Mouse (Mus musculus): ENCODE data around the gene Kif27. TPM values are rescaled to one million over a fixed set of nuclear protein-coding genes. Genes with fewer than 3 reads are reported as not detected.
A peak's percentile ranks its signal among the peaks of the same experiment; 100 is the strongest.

The Kif27 gene
- polyA plus RNA-seq, 1 experiment from 2014 or later = 1.3 TPM

DNA sequence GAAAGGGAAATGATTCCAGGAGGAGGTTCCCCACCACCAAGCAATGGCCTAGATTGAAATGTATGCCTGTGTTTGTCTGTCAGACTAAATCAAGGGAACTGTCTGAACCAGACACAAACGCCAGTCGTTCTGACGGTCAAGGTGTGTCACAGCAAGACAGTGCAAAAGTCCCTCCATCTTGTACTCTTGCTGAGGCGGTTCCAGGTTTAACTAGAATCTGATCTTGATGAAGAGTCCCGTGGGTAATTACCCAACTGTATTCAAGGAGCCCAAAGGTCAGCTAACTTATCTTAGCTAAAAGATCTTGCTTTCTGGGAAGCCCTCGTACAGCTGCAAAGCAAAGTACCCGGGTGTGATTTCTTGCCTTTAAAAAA is 26.6 kb upstream of the Kif27 start:
- Histone ChIP-seq H3K27ac (ENCODE audit: low read length) (no peak overlapping the region), H3K4me3 (ENCODE audit: low read depth, low read length) (peak overlapping the region; percentile 69; the same call in 1 of the 2 replicates), H3K4me1 (ENCODE audit: insufficient read depth, low read depth, low read length) (0 out of 2 replicates have a peak, but pooled peaks cover 4% of the 10 kb centered on the region), H3K36me3 (ENCODE audit: insufficient read depth, low read length) (peaks cover 20% of the 10 kb centered on the region), H3K9ac (replicated peaks; ENCODE audit: low read depth) (no peak overlapping the region), H3K4me2 (replicated peaks; ENCODE audit: low read depth, low read length) (peak overlapping the region; percentile 93), H3K9me3 (ENCODE audit: low read length) (no peaks in the 10 kb centered on the region), H3K27me3 (replicated peaks; ENCODE audit: insufficient read depth, low read length) (no peaks in the 10 kb centered on the region)
- ATAC-seq (no peak), DNase-seq (ENCODE audit: low spot score) (no peak)
- 83% methylated on average over 7 of the region's 7 CpGs for whole genome bisulfite sequencing
- no peak for TF ChIP-seq EP300 (IDR thresholded peaks at IDR 0.05)

DNA sequence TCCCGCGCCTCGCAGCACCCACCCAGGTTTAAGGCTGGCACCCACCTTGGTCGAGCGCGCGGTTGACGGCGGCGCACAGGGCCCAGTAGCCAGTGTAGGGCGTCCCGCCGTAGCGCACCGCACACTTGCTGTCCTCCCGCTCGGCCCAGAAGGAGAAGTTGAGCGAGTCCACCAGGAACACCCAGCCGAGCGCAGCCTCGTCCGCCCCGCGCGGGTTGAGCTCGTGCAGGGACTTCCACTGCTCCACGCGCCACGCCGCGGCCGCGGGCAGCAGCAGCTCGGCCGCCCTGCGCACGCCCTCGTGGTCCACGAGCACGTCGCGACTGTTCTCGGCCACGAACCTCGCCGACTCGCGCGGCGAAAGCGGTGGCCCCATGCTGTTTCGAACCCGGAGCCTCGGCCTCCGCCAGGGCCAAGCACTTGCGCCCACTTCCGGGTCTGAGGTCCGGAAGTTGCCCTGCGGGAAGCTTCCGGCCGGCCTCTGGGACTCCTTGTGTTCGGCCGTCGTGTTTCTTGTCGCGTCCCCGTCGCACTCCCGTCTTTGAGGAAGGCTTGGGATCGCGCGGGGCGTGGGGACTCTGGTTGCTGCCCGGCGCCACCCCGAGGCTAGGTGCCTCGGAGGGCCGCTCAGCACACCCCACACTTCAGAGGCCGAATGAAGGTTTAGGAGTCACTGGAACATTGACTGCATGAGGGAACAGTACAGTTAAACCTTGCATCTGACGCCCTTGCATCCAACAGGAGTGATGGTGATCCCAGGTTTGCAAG is 26.0 kb upstream of the Kif27 start, which contains the start of gene 2210016F16Rik:
TSS of gene 2210016F16Rik (minus strand) at position 447 of the 768 bp plus-strand sequence.
- peak; percentile 75 for DNase-seq (ENCODE audit: low spot score)
- peak within 1 kb of the TSS; percentile 93 for H3K4me2 ChIP-seq (replicated peaks; ENCODE audit: low read depth, low read length)
- no peaks in the 10 kb centered on the region for H3K9me3 ChIP-seq (ENCODE audit: low read length)
- WGBS = 1% methylated on average over 79 of the region's 80 CpGs
- no peaks in the 10 kb centered on the region for H3K27me3 ChIP-seq (replicated peaks; ENCODE audit: insufficient read depth, low read length)
- H3K4me3 ChIP-seq (ENCODE audit: low read depth, low read length) = peak within 1 kb of the TSS; percentile 69
- no peak; the same call in none of the 2 replicates for TF ChIP-seq CTCF (IDR thresholded peaks at IDR 0.05)
- TF ChIP-seq EP300 (IDR thresholded peaks at IDR 0.05) = no peak
- H3K9ac ChIP-seq (replicated peaks; ENCODE audit: low read depth) = peak within 1 kb of the TSS; percentile 67
- 0 out of 2 replicates have a peak, but pooled peaks cover 4% of the 10 kb centered on the region for H3K4me1 ChIP-seq (ENCODE audit: insufficient read depth, low read depth, low read length)
- peak; percentile 76 for ATAC-seq
- peaks cover 20% of the 10 kb centered on the region for H3K36me3 ChIP-seq (ENCODE audit: insufficient read depth, low read length)
- H3K27ac ChIP-seq (ENCODE audit: low read length) = peak within 1 kb of the TSS; percentile 43

DNA sequence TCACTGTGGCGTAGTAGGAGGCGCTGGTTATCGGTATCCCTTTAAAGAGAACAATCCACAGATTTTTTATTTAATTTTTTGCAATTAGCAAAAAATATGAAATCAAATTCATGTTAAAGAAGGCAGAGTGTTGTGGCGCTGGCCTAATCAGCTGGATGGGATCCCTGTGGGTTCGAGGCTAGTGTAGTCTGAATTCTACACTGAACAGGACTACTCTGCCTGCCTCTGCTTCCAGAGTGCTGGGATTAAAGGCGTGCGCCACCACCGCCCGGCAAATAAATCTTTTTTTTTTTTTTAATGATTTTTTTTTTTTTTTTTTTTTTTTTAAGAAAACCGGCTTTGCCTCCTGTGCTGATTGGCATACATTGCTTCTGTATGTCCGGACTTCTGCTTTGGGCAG is 25.4 kb upstream of the Kif27 start:
- ATAC-seq = peak; percentile 0; the same call in 1 of the 2 replicates

DNA sequence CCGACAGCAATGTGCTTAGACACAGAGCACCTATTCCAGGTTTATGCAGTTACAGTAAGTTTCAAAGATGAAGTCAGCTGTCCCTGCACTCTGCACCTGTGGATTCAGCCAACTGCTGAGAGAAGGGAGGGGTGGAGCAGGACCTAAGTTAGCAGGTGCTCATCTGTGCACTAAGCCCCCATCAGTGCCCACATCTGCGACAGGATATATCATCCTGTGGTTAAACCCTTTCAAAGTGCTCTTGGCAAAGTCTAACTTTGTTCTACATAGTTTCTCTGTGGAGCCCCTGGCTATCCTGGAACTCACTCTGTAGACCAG is 14.2 kb upstream of the Kif27 start:
- ATAC-seq = 0 out of 2 replicates have a peak, but pooled peaks have one; percentile 6
- H3K27ac ChIP-seq (ENCODE audit: low read length) = no peak overlapping the region

More for the DNA sequence above, 25.4 kb upstream of the Kif27 start:
- no peak for DNase-seq (ENCODE audit: low spot score)
- TF ChIP-seq EP300 (IDR thresholded peaks at IDR 0.05) (no peak), CTCF (IDR thresholded peaks at IDR 0.05) (no peak)
- Histone ChIP-seq H3K4me1 (ENCODE audit: insufficient read depth, low read depth, low read length) (0 out of 2 replicates have a peak, but pooled peaks cover 4% of the 10 kb centered on the region), H3K4me3 (ENCODE audit: low read depth, low read length) (peak overlapping the region; percentile 69), H3K27ac (ENCODE audit: low read length) (no peak overlapping the region), H3K9ac (replicated peaks; ENCODE audit: low read depth) (peak overlapping the region; percentile 67), H3K4me2 (replicated peaks; ENCODE audit: low read depth, low read length) (peak overlapping the region; percentile 93), H3K27me3 (replicated peaks; ENCODE audit: insufficient read depth, low read length) (no peaks in the 10 kb centered on the region), H3K36me3 (ENCODE audit: insufficient read depth, low read length) (peaks cover 20% of the 10 kb centered on the region), H3K9me3 (ENCODE audit: low read length) (no peaks in the 10 kb centered on the region)
- 43% methylated on average over 11 of the region's 11 CpGs for WGBS

DNA sequence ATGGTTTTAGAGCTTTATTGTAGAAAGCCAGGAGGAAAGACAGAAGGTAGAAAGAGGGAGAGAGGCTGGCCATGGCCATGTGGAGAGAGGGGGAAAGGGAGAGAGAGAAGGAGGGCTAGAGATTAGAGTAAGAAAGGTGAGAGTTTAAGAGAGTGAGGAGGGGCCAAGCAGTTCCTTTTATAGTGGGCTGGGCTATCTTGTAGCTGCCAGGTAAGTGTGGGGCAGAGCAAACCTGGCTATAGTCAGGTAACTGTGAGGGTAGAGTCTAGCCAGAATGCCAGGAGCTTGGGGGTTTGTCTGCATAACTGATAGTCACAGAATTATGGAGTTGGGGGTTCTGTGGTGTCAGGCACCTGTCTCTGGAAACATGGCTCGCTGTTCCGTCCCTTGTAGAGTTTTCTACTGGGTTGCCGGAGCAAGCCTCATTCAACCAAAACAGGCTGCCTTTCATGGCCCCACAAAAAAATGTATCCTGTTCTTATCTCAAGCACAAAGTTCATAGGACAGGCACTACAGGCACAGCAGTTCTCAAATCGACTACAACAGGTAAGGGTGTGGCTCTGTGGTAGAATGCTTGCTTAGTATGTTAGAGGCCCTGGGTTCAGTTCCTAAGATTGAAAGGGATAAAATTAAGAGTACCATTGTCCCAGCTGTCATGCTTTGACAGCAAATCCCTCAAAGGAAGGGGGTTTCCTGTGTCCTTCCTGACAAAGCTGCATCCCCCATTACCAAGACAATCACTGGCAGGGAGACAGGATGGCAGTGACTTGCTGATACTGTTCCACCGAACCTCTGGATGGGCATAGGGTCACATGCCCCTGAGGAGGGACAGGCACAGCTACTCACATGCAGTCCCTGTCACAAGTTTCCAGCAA is 13.6 kb upstream of the Kif27 start:
- H3K4me1 ChIP-seq (ENCODE audit: insufficient read depth, low read depth, low read length) = no peaks in the 10 kb centered on the region
- no peaks in the 10 kb centered on the region for H3K9me3 ChIP-seq (ENCODE audit: low read length)
- H3K27me3 ChIP-seq (replicated peaks; ENCODE audit: insufficient read depth, low read length) = no peaks in the 10 kb centered on the region
- TF ChIP-seq CTCF (IDR thresholded peaks at IDR 0.05) (no peak), EP300 (IDR thresholded peaks at IDR 0.05) (peak; percentile 35; the same call in 1 of the 2 replicates)
- DNase-seq (ENCODE audit: low spot score) (no peak), ATAC-seq (peak; percentile 83)
- no peak overlapping the region for H3K4me3 ChIP-seq (ENCODE audit: low read depth, low read length)
- no peak overlapping the region for H3K4me2 ChIP-seq (replicated peaks; ENCODE audit: low read depth, low read length)
- H3K36me3 ChIP-seq (ENCODE audit: insufficient read depth, low read length) = no peaks in the 10 kb centered on the region
- no peak overlapping the region for H3K9ac ChIP-seq (replicated peaks; ENCODE audit: low read depth)
- WGBS = 62% methylated on average over 5 of the region's 5 CpGs
- no peak overlapping the region for H3K27ac ChIP-seq (ENCODE audit: low read length)

More for the DNA sequence above, 14.2 kb upstream of the Kif27 start:
- Histone ChIP-seq H3K4me2 (replicated peaks; ENCODE audit: low read depth, low read length) (no peak overlapping the region), H3K36me3 (ENCODE audit: insufficient read depth, low read length) (no peaks in the 10 kb centered on the region), H3K9ac (replicated peaks; ENCODE audit: low read depth) (no peak overlapping the region), H3K4me1 (ENCODE audit: insufficient read depth, low read depth, low read length) (no peaks in the 10 kb centered on the region), H3K9me3 (ENCODE audit: low read length) (no peaks in the 10 kb centered on the region), H3K4me3 (ENCODE audit: low read depth, low read length) (no peak overlapping the region), H3K27me3 (replicated peaks; ENCODE audit: insufficient read depth, low read length) (no peaks in the 10 kb centered on the region)
- no peak for DNase-seq (ENCODE audit: low spot score)
- TF ChIP-seq CTCF (IDR thresholded peaks at IDR 0.05) (no peak), EP300 (IDR thresholded peaks at IDR 0.05) (no peak)
- WGBS = 69% methylated on average over 2 of the region's 2 CpGs

DNA sequence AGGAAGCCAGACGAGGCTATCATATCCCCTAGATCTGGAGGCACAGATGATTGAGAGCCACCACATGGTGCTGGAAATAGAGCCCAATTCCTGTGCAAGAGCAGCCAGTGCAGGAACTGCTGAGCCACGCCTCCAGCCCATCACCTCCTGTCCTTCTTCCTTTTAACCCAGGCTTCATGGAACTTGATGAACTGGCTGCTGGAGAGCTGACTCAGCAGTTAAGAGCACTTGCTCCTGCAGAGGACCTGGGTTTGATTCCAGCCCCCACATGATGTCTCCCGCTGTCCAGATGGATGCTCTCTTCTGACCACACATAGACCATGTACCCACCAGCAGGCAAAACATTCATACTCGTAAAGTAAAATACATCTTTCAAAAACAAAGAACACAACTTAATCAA is 9.9 kb upstream of the Kif27 start:
- H3K9ac ChIP-seq (replicated peaks; ENCODE audit: low read depth) = no peak overlapping the region
- no peaks in the 10 kb centered on the region for H3K9me3 ChIP-seq (ENCODE audit: low read length)
- no peak for ATAC-seq
- no peaks in the 10 kb centered on the region for H3K4me1 ChIP-seq (ENCODE audit: insufficient read depth, low read depth, low read length)
- no peak for DNase-seq (ENCODE audit: low spot score)
- 65% methylated on average over 4 of the region's 4 CpGs for WGBS
- H3K27ac ChIP-seq (ENCODE audit: low read length) = no peak overlapping the region
- TF ChIP-seq EP300 (IDR thresholded peaks at IDR 0.05) (no peak), CTCF (IDR thresholded peaks at IDR 0.05) (no peak)
- no peaks in the 10 kb centered on the region for H3K36me3 ChIP-seq (ENCODE audit: insufficient read depth, low read length)
- H3K27me3 ChIP-seq (replicated peaks; ENCODE audit: insufficient read depth, low read length) = no peaks in the 10 kb centered on the region
- no peak overlapping the region for H3K4me2 ChIP-seq (replicated peaks; ENCODE audit: low read depth, low read length)
- H3K4me3 ChIP-seq (ENCODE audit: low read depth, low read length) = no peak overlapping the region
